Mouse (Mus musculus) WW6 (cell line): ENCODE measurements around the gene Pigu.

ENCODE experiments used
- DNase-seq: peaks from one replicate; pipeline ENCODE4 v3.0.0-alpha.2; 2013; ENCODE audit warnings: low read depth, low spot score

Gene Pigu

DNA sequence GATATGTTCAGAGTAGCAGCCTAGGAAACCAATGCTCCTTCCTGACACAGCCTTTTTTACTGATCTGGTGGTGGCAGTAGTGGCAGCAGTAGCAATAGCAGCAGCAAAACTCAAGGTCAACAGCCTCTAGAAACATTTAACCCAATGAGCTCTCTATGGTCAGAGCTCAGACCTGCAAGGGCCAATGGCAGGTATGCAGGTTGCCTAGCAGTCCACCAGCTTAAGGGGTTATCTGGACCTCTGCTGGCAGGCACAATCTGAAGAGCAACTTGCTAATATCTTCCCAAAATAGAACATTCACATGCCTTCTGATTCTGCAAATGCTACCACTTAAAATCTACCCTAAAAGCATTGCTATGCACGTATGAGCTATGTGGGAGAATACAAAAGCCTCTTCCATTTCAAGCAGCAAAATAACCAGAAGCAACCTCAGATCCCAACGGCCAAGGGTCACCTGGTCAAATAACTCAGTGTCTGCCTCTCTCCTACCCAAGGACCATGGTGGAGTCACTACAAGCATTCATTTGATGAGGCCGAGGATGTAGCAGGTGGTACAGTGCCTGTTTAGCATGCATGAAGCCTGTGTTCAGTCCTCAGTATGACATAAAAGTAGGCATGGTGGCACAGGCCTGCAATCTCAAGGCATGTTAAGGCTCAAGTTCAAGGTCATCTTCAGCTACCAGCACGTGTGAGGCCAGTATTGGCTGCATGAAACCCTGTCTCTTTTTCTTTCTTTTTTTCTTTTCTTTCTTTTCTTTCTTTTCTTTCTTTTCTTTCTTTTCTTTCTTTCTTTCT lies 69.6 kb downstream of the Pigu start:
- DNase-seq, result no peak

DNA sequence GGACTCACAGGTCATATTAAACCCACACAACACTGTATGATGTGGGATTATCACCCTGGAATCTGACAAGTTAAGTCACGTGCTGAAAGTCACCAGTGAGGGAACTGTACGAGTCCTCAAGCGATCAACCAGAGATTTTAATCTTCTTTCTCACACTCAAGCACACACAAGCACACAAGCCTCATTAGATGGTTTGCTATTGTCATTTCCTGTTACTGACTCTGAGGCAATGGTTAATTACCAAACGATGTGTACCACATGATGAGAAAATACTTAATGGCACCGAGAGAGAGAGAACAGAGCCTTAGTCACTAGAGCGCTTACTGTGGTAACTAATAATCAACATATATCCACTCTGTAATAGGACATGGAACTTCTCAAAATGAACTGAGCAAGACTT lies 71.5 kb downstream of the Pigu start:
- DNase-seq, result no peak

DNA sequence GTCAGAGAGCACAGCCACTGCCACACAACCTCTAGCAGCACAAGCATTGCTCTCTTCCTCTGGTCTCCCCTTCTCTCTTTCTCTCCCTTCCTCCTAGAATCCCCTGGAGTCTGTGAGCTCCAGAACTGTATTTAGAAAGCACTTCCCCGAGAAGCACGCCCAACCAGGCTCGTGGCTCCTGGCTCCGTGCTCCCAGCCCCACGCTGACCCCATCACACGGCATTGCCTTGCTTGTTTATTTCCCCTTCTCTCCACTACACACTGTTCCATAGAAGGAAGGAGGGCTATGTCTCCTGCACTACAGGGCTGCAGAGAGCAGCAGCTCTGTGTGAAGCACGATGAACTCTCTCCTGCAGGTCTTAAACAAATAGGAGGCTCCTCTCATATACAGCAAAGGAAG lies 72.6 kb downstream of the Pigu start:
- DNase-seq, result no peak

DNA sequence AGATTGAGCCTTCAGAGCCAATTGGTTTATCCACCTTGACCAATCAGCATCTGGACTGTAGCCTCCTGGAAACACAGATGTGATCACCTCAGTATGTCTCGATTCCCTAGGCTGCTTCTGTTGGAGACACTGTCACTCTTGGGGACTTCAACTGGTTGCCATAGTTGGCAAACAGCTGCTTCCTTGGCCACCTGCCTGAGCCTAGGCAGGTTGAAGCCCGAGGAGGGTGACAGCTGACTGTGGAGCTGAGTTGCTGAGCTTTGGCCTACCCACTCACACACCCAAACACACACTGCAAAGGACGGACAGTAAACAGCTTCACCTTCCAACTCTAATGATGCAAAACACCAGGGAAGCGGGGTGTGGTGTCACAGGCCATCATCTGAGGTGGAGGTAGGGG lies 73.4 kb downstream of the Pigu start:
- no peak for DNase-seq

DNA sequence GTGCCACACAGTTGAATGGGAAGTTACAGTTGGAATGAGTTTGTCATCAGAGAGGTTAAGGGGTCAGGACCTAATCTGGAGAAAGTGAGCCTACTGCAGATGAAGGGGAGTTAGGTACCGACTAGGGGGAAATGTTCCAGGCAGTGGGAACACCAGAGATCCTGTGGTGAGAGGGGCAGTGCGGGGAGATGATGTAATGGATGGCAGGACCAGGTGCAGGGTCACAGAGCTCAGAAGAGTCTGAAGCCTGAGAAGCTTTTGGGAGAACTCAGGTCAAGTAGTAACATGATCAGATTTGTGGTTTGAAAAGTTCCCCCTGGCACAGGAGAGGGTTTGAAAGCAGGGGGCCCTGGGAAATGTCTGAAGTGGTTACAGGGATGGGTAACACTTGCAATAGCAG lies 77.1 kb downstream of the Pigu start:
- DNase-seq, result no peak

DNA sequence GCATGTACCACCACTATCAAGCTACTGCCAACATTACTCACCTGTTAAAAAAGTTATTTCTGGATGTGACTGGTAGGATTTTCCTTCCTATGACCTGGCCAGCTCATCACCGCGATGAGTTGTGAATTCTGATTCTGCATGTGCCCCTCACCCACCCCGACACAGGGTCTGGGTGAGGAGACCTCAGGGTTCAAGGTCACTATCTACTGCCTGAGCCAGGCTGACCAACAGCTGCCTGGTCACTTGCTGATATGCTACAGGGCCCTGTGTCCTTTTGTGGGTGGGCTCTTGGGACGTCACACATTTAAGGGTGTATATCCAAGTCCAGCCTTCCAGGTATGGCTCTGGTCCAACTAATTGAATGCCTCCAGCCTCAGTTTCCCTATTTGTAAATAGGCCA lies 78.1 kb downstream of the Pigu start:
- no peak for DNase-seq

DNA sequence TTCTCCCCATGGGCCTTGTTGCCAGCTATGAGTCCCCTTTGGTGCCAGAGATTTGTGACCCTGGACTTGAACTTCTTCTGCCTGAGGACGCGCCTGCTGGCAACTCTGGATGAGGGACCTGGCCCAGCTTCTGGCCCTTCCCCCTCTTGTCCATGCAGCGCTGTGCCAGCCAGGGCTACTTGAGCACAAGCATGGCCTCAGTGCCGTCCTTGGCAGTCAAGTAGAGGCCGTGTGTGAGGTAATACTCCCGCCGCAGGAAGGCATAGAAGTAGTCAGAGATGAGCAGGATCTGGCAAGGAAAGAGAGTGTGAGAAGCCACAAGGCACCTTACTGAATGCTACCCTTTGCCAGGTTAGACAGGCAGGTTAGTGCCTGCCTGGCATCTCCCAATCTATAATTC lies 78.9 kb downstream of the Pigu start:
- DNase-seq, result no peak

DNA sequence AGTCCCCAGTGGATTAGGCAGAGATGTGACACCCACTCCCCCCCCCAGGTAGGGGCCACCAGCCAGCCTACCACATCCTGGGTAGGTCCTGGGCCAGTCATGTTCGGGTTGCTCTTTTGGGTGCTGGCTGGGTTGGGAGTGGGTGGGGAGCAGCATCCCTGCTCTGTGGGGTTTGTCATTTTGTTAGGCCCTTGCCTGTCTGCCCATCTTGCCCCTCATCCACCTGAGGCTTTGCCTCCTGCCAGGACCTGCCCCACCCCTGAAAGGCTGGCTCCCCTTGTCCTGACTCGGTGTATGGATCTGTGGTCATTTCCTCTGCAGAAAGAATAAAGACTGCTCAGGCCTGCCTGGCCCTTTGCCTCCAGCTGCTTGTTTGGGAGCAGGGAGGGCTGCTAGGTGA lies 79.5 kb downstream of the Pigu start:
- no peak for DNase-seq

DNA sequence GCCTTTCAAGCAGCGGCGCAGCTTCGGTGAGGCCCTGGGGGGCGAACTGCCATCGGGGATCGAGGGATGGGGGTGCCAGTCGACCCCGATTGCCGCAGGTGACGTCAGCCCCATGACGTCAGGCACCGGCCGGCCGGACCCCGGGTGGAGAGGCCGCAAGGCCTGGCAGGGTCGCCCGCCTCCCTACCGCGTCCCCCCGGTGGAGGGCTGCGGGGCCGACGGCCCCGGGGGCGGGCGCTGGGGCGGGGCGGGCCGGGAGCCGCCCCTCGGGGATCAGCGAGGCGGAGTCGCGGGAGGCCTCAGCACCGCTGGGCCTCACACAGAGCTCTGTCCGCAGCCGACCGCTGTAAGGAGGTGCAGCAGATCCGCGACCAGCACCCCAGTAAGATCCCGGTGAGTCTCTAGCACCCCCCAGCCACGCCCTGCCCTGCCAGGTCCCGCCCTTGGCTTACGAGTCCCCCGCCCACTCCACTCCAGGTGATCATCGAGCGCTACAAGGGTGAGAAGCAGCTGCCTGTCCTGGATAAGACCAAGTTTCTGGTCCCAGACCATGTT lies 80.5 kb downstream of the Pigu start:
- DNase-seq, result no peak

DNA sequence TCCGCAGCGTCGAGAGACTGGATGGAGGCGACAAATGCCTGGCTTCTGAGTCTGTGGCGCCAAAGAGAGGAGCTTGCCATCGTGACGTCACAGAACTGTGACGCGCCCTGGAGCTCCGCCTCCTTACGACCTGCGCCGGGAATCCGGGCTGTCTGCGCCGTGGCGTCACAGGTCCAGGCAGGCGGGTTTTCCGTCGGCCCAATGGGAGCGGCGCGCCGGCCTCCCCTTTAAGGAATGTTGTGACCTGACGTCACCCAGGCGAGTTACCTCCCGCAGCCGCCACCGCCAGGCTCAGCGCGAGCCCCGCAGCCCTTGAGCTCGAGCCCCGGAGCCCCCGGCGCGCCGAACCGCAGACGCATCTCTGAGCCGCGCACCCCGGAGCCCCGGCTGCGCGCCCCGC lies 81.0 kb downstream of the Pigu start, which contains the start of gene Map1lc3a:
Map1lc3a (plus strand) TSS at position 103 of the 400 bp plus-strand sequence.
- DNase-seq, result peak; percentile 91

DNA sequence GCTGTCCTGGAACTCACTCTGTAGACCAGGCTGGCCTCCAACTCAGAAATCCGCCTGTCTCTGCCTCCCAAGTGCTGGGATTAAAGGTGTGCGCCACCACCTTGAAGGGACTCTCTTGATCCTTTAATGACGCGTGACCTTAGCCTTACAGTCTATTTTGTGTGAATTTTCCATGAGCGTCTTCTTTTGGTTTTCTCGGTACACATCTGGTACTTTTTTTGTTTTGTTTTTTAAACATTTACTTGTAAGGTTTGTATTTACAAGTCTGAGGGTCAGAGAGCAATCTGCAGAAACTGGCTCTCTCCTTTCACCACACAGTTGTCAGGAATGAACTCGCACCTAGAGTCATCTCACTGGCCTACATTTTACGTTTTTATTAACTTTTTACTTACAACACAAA lies 83.6 kb downstream of the Pigu start:
- no peak for DNase-seq

DNA sequence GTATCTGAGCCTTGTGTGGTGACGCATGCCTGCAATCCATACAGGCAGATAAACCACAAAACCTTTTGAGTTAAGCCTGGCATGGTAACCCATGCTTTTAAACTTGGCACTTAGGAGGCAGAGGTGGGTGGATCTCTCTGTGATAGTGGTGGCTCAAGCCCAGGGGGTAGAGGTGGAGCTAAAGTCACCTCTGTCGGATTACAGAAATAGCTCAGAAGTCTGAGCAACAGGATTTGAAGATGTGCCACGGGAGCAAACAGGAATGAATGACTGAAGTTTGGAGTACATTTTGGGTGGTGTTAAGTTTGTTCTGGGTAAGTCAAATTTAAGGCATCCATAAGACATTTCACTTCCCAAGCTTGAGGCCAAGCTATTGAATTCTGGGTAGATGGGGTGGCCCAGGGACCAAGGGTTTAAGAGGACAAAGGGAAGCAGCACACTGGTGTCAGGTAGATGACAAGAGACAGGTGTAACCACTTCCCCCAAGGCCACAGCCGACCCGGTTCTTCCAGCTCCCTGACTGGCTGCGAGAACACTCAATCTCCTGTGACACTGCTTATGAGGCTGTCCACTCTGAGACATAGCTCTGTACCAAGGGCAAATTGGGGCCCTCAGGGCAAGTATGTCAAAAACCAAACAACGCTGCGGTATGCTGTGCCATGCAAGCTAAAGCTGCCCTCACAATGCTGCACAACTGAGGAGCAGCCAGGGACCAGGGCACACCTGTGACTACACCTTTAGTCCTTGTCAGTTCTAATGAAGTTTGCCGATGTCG lies 84.6 kb downstream of the Pigu start:
- DNase-seq, result no peak

DNA sequence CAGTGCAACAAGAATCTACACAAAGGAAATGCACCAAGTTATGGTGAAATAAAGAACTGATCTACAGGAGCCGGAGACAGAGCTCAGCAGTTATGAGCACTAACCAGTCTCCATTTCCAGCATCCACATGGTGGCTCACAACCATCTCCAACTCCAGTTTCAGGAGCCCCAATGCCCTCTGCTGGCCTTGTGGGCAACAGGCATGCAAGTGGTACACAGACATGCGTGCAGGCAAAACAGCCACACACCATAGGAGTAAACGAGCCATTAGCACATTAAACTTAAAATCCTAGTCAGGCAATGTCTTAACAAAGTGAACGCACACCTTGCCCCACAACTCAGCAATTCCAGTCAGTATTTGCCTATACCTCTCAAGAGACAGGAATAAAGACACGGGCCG lies 85.3 kb downstream of the Pigu start:
- no peak for DNase-seq

DNA sequence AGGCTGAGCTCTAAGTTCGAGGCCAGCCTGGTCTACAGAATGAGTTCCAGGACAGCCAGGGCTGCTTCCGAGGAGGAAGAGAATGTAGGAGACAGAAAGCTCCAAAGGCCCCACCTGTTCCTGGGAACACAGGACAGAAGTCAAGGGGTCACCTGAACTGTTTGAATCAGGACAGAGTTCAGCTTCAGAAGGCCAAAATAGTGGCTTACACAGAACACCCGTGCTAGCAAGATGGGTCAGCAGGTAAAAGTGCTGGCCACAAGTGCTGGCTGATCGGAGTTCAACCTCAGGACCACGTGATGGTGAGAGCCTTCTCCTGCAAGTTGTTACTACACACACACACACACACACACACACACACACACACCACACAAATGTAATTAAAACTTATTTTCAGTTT lies 90.3 kb downstream of the Pigu start:
- no peak for DNase-seq

DNA sequence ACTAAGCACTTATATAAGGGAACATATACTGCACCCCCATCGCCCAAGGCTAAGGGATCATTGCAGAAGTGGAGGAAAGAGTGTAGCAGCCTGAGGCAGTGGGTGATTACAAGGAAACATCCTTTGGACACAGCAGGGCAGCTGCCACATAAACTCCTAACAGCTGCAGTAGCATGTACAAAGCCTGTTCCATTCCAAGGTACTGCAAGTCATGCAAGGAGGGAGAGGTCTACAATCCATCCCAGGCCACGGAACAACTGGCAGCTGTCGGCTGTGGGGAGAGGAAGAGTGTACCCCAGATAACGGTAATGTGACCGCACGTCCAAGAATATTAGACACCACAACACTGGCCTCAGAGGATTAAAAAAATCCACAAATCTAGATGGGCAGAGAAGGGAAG lies 91.7 kb downstream of the Pigu start:
- DNase-seq, result no peak

DNA sequence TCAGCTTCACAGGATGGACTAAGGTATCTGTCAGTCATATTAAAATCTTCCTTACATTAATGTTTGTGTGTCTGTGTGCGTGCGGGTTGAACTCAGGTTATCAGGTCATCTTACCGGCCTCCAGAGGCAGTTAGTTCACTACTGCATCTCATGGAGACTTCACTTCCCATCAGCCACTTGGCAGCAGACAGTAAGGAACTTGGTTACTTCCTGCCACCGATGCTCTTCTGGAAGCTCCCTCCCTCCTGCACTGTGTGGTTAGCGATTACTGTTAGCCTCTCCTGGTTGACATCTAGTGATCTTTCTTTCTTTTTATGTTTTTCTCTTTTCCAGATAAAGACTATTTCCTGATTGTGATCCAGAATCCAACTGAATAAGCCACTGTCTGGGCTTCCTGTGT lies 107.6 kb downstream of the Pigu start:
- DNase-seq, result no peak

DNA sequence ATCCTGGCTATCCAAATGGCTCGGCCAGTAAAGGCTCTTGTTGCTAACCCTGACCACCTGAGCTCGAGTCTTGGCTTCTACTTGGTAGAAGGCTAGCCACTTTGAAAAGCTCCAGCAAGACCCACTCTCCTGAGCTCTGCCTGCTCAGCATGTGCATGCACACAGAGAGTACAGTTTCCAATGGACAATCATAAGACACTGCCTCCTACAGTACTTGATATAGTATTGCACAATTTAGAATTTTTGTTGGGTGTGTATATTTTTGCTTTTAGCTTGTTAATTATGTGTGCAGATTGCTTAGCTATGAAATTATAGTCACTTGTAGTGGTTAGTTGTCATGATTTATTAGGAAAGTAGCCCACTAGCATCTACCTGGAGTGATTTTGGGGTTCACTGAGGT lies 108.5 kb downstream of the Pigu start:
- DNase-seq, result no peak

DNA sequence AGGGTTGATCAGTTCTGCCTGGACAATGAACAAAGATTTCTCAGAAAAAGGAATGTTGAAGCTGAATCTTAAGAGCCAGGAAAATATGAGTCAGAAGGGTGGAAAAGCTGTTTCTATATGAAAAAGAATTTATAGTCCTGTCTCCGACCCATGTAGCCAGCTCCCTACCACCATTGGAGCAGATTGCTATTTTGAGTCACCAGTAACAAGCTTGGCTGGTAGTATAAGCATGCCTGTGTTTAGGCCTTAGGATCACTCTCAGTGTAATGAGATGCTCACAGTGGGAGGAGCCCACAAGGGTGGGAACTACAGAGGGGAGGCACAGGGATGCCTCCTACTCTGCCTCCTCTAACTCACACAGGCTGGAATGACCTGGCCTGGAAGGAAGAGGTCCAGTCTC lies 109.0 kb downstream of the Pigu start:
- DNase-seq, result no peak

DNA sequence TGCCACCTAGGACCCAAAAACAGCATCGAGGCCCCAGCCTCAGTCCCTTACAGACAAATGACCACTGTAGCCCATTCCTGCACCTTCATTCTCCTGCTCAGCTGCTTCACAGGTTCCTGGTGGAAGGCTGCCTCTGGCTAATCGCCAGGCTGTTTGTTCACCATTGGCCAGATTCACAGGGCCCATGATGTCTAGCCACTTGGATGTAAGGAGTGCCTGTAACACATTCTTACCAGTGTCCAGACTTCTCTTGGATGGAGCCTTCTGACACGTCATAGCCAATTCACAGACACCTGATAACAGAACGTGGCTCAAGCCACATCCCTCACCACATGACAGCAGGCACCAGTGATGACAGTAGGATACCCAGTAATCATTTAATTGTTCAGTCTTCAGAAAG lies 111.0 kb downstream of the Pigu start:
- no peak for DNase-seq

DNA sequence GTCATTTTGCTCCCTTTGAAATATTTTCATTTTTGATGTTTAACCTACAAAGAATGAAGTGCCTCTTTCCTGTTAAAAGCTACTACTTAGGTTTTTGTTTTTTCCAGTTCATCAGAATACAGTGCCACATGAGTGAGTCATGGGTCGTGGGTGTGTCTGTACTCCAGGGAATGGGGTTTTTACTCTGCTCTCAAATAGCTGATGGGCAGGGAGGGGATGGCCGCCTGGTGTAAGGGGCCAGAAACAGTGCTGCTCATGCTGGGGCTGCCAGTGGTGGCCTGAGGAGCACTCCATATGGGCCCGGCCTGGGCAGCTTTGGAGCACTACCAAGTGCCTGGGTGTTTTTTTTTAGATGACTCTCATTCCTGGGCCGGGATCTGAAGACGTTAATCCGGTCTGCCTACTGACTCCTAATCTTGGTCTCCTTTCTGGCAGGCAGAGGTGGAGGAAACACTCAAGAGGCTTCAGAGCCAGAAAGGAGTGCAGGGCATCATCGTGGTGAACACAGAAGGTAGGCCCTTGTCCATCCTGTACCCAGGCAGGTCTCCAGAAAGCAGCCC lies 114.9 kb downstream of the Pigu start:
- DNase-seq, result no peak

DNA sequence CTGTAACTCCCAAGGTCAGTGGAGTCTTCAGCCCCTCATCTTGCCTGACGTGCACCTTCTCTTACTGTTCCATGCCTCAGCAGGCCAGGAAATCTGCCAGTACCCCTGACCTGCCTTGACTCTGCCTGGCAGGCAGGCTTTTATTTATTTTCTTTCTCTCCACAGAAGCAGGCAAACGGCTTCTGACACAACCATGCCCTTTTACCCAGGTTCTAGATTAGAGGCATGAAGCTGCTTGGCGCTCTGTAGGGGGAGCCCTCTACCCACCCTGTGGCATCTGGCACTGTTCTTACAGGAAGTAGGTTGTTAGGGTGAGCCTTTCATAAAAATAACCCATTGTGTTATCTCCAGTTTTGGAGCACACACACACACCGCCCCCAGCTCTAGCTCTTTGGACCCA lies 116.3 kb downstream of the Pigu start:
- no peak for DNase-seq

DNA sequence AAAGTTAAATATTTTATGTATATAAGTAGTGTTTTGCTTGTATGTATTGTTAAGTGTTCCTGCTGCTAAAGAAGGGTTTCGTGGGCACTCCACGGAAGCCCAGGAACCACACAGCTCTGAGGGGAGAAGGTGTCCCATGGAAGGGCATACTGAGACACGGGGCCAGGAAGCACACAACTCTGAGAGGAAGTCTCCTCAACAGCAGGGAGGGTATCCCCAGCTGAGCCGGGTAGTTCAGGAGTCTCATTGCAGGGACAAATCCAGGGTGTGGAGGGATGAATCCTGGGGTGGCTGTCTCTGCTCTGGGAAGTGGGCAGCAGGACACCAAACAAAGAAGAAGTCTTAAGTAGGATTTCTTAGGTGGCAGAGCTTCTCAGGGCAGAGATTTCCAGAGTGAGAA lies 120.0 kb downstream of the Pigu start:
- DNase-seq, result no peak
